Mouse (Mus musculus) stomach, embryonic 15.5 days (tissue): Measurements from ENCODE around the gene Arl4a. TPM values are rescaled to one million over a fixed set of nuclear protein-coding genes. Genes with fewer than 3 reads are reported as not detected.
A peak's percentile ranks its signal among the peaks of the same experiment; 100 is the strongest.

Experiments used
- ATAC-seq: fragments of 200-750 bp; cut with Nextera tagmentation; 2 replicates; pipeline ENCODE4 v1.8.0; 2017; ENCODE audit warnings: low read depth, moderate number of reproducible peaks, moderate TSS enrichment; ENCODE audit not compliant: insufficient read depth, low FRiP score
- H3K27ac ChIP-seq: fragments of 300-500 bp; sonication (generic); 2 replicates; pipeline ENCODE4 v1.5.1; 2015; ENCODE audit warnings: mild to moderate bottlenecking, inconsistent platforms
- H3K27me3 ChIP-seq: fragments of 300-500 bp; sonication (generic); replicated peaks from 2 replicates; pipeline ENCODE4 v1.6.1; 2015; ENCODE audit warnings: inconsistent platforms
- H3K36me3 ChIP-seq: fragments of 300-500 bp; sonication (generic); 2 replicates; pipeline ENCODE4 v1.6.1; 2015; ENCODE audit warnings: inconsistent platforms
- H3K4me1 ChIP-seq: fragments of 300-500 bp; sonication (generic); 2 replicates; pipeline ENCODE4 v1.6.1; 2015; ENCODE audit warnings: inconsistent platforms
- H3K4me2 ChIP-seq: fragments of 300-500 bp; sonication (generic); 2 replicates; pipeline ENCODE4 v1.6.1; 2015; ENCODE audit warnings: mild to moderate bottlenecking, inconsistent platforms
- H3K4me3 ChIP-seq: fragments of 300-500 bp; sonication (generic); replicated peaks from 2 replicates; pipeline ENCODE4 v1.5.1; 2015; ENCODE audit warnings: inconsistent platforms
- H3K9ac ChIP-seq: fragments of 300-500 bp; sonication (generic); 2 replicates; pipeline ENCODE4 v1.6.1; 2015; ENCODE audit warnings: inconsistent platforms
- H3K9me3 ChIP-seq: fragments of 300-500 bp; sonication (generic); 2 replicates; pipeline ENCODE4 v1.6.1; 2016; ENCODE audit warnings: inconsistent platforms
- WGBS: fragments of 180-500 bp; shearing (Covaris S2); methylation state at CpG from one replicate; pipeline ENCODE4 v1.1.7; 2015; 5-methylcytosine and 5-hydroxymethylcytosine counted together
- polyA plus RNA-seq: library from polyadenylated mRNA; unstranded; fragments of >200 nt; fragmentation: Nextera tagmentation; extraction: Ambion mirVana; gene quantifications from 2 replicates; pipeline ENCODE4 v1.2.1, GENCODE M21; 2015

The Arl4a gene
- 47.9 and 49.0 TPM in 2 replicates for polyA plus RNA-seq

DNA sequence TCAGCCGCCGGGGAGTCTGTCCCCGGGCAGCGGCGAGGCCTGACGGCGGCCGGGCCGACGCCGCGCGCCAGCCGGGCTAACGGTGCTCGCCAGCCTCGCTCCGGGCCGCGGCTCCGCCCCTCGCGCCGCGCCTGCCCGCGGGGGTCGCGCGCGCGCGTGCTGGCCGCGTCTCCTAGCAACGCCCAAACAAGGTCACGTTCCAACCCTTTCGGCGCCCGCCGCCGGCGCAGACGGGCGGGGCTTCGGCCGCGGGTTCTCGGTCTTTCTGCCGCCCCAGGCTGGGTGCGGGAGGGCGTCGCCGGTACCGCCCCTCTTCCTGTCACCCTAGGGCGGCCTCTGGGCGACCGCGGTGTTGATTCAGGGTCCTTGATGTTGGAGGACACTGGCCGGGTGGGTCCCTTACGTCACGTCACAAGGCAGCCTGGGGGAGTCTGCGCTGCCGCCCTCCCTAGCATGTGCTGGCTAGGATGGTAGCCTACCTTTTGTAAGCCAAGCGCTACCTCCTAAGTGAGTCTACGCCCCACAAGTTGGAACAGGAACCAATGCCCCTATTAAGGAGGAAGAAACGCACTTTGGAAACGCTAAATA lies at the start of gene Arl4a:
Arl4a (minus strand) TSS at position 150 of the 588 bp plus-strand sequence.
- peak; percentile 89 for ATAC-seq
- H3K4me1 ChIP-seq = no peaks in the 10 kb centered on the region
- no peaks in the 10 kb centered on the region for H3K27me3 ChIP-seq
- H3K4me3 ChIP-seq = peak within 1 kb of the TSS; percentile 92
- peak within 1 kb of the TSS; percentile 95 for H3K27ac ChIP-seq
- H3K9ac ChIP-seq = peak within 1 kb of the TSS; percentile 71
- WGBS = under 1% methylated on average over 68 of the region's 68 CpGs
- peak within 1 kb of the TSS; percentile 85 for H3K4me2 ChIP-seq
- no peaks in the 10 kb centered on the region for H3K9me3 ChIP-seq
- no peaks in the 10 kb centered on the region for H3K36me3 ChIP-seq

- Histone ChIP-seq H3K27ac (no peak overlapping the region), H3K4me1 (no peaks in the 10 kb centered on the region), H3K36me3 (no peaks in the 10 kb centered on the region), H3K9me3 (no peaks in the 10 kb centered on the region), H3K9ac (no peak overlapping the region), H3K4me3 (no peak overlapping the region), H3K27me3 (no peaks in the 10 kb centered on the region), H3K4me2 (no peak overlapping the region)
- 79% methylated on average over 5 of the region's 5 CpGs for WGBS
- ATAC-seq = no peak
Measured at GRCm38 (mm10) chr12:40085731-40086322, 48.0 kb upstream of the Arl4a start.

- no peaks in the 10 kb centered on the region for H3K36me3 ChIP-seq
- H3K9me3 ChIP-seq = no peaks in the 10 kb centered on the region
- H3K4me2 ChIP-seq = no peak overlapping the region
- no peak overlapping the region for H3K27ac ChIP-seq
- peak; percentile 53; the same call in 1 of the 2 replicates for ATAC-seq
- no peaks in the 10 kb centered on the region for H3K27me3 ChIP-seq
- no peak overlapping the region for H3K9ac ChIP-seq
- 28% methylated on average over 5 of the region's 6 CpGs for whole genome bisulfite sequencing
- H3K4me3 ChIP-seq = no peak overlapping the region
- H3K4me1 ChIP-seq = no peaks in the 10 kb centered on the region
Measured at GRCm38 (mm10) chr12:40082453-40083238, 44.8 kb upstream of the Arl4a start.

GRCm38 (mm10) chr12:40082048-40082447 lies 44.2 kb upstream of the Arl4a start:
- H3K9ac ChIP-seq = no peak overlapping the region
- no peak overlapping the region for H3K4me2 ChIP-seq
- no peak overlapping the region for H3K27ac ChIP-seq
- H3K27me3 ChIP-seq = no peaks in the 10 kb centered on the region
- 39% methylated on average over 5 of the region's 5 CpGs for WGBS
- no peaks in the 10 kb centered on the region for H3K4me1 ChIP-seq
- ATAC-seq = peak; percentile 73; the same call in 1 of the 2 replicates
- H3K4me3 ChIP-seq = no peak overlapping the region
- H3K36me3 ChIP-seq = no peaks in the 10 kb centered on the region
- no peaks in the 10 kb centered on the region for H3K9me3 ChIP-seq

- H3K36me3 ChIP-seq = no peaks in the 10 kb centered on the region
- H3K27ac ChIP-seq = no peak overlapping the region
- no peak overlapping the region for H3K9ac ChIP-seq
- H3K9me3 ChIP-seq = no peaks in the 10 kb centered on the region
- H3K4me2 ChIP-seq = no peak overlapping the region
- no peaks in the 10 kb centered on the region for H3K4me1 ChIP-seq
- no peak for ATAC-seq
- 51% methylated on average over 5 of the region's 5 CpGs for WGBS
- no peak overlapping the region for H3K4me3 ChIP-seq
- no peaks in the 10 kb centered on the region for H3K27me3 ChIP-seq
Measured at GRCm38 (mm10) chr12:40073660-40074059, 35.8 kb upstream of the Arl4a start.

DNA sequence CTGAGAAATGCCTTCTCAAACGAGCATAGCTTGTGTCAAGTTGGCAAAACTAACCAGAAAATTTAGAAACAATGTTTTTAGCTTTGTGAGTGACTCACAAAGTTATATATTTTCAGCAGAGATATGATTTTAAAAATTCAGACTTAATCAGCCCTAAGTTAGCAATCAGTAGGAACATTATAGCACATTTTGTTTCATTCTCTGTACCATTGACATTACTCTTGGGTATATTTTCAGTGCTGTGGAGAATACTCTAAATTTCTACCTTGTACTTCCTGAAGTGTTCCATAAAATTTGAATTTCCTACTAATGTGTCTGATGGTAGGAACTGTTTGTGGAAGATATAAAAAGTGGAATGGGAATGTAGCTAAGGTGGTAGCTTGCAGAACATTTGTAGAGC lies 9.2 kb upstream of the Arl4a start:
- no peaks in the 10 kb centered on the region for H3K36me3 ChIP-seq
- no peak overlapping the region for H3K4me3 ChIP-seq
- no peaks in the 10 kb centered on the region for H3K27me3 ChIP-seq
- WGBS = 50% methylated on average over 1 of the region's 1 CpGs
- H3K4me2 ChIP-seq = no peak overlapping the region
- no peaks in the 10 kb centered on the region for H3K4me1 ChIP-seq
- H3K27ac ChIP-seq = no peak overlapping the region
- no peak for ATAC-seq
- H3K9me3 ChIP-seq = no peaks in the 10 kb centered on the region
- no peak overlapping the region for H3K9ac ChIP-seq

GRCm38 (mm10) chr12:40043816-40044585 lies 6.2 kb upstream of the Arl4a start:
- Histone ChIP-seq H3K27ac (no peak overlapping the region), H3K9ac (no peak overlapping the region), H3K36me3 (no peaks in the 10 kb centered on the region), H3K4me2 (no peak overlapping the region), H3K27me3 (no peaks in the 10 kb centered on the region), H3K4me1 (no peaks in the 10 kb centered on the region), H3K9me3 (no peaks in the 10 kb centered on the region), H3K4me3 (no peak overlapping the region)
- ATAC-seq = no peak
- WGBS = 84% methylated on average over 8 of the region's 8 CpGs

- Histone ChIP-seq H3K27ac (no peak overlapping the region), H3K36me3 (no peaks in the 10 kb centered on the region), H3K9me3 (no peaks in the 10 kb centered on the region), H3K4me3 (no peak overlapping the region), H3K4me2 (no peak overlapping the region), H3K27me3 (no peaks in the 10 kb centered on the region), H3K4me1 (no peaks in the 10 kb centered on the region), H3K9ac (no peak overlapping the region)
- no peak for ATAC-seq
Measured at GRCm38 (mm10) chr12:40040067-40040466, 2.2 kb upstream of the Arl4a start.

DNA sequence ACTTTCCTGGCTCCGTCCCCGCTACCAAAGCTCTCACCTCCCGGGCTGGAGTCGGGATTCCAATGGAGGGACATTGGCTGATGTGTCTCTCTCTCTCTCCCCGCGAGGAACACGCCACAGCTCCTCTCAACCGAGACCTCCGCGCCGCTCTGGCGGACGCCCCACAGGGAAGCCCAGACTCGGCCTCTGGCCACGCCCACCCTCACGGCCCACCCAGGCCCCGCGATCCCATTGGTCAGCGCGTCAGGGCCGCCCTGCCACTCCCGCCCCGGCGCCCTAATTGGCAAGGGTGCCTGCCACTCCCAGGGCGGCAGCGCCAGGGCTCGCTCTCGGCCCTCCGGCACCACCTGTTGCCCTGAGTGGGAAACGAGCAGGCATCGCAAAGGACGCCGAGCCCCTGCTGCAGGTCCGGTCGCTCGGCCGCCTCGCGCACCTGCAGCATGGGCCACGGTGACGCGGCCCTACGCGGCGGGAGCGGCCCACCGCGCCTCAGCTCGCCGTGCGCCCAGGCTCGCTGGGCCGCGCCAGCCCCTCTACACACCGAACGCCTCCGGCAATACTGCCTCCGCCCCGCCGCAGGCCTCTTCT lies 505 bp downstream of the Arl4a start:
- no peaks in the 10 kb centered on the region for H3K36me3 ChIP-seq
- peak overlapping the region; percentile 92 for H3K4me3 ChIP-seq
- H3K4me1 ChIP-seq = no peaks in the 10 kb centered on the region
- ATAC-seq = peak; percentile 96
- H3K9ac ChIP-seq = peak overlapping the region; percentile 71
- peak overlapping the region; percentile 85 for H3K4me2 ChIP-seq
- WGBS = 1% methylated on average over 57 of the region's 60 CpGs
- H3K27ac ChIP-seq = peak overlapping the region; percentile 95
- no peaks in the 10 kb centered on the region for H3K27me3 ChIP-seq
- H3K9me3 ChIP-seq = no peaks in the 10 kb centered on the region

- Histone ChIP-seq H3K9ac (peak overlapping the region; percentile 62), H3K27ac (peak overlapping the region; percentile 95), H3K4me3 (peak overlapping the region; percentile 92), H3K27me3 (no peaks in the 10 kb centered on the region), H3K4me2 (peak overlapping the region; percentile 85), H3K4me1 (no peaks in the 10 kb centered on the region), H3K36me3 (no peaks in the 10 kb centered on the region), H3K9me3 (no peaks in the 10 kb centered on the region)
- no peak for ATAC-seq
- under 1% methylated on average over 11 of the region's 11 CpGs for WGBS
Measured at GRCm38 (mm10) chr12:40036666-40037065, 1.2 kb downstream of the Arl4a start.

GRCm38 (mm10) chr12:40035506-40035905 lies 2.3 kb downstream of the Arl4a start:
- H3K27me3 ChIP-seq = no peaks in the 10 kb centered on the region
- H3K4me3 ChIP-seq = peak overlapping the region; percentile 92
- H3K9ac ChIP-seq = no peak overlapping the region
- H3K9me3 ChIP-seq = no peaks in the 10 kb centered on the region
- WGBS = 58% methylated on average over 4 of the region's 4 CpGs
- H3K27ac ChIP-seq = no peak overlapping the region
- no peaks in the 10 kb centered on the region for H3K36me3 ChIP-seq
- H3K4me1 ChIP-seq = no peaks in the 10 kb centered on the region
- no peak for ATAC-seq
- H3K4me2 ChIP-seq = peak overlapping the region; percentile 85
